Mouse (Mus musculus) liver, adult 2 months (tissue): ENCODE data around the gene Tsc2. TPM values are rescaled to one million over a fixed set of nuclear protein-coding genes. Genes with fewer than 3 reads are reported as not detected.
A peak's percentile ranks its signal among the peaks of the same experiment; 100 is the strongest.

Source experiments
- DNase-seq: peaks from one replicate; pipeline ENCODE4 v3.0.0-alpha.2; 2011; ENCODE audit warnings: low read depth, low spot score; ENCODE audit errors: extremely low read depth
- H3K27ac ChIP-seq: fragments of 200-500 bp; replicated peaks from 2 replicates; pipeline ENCODE4 v1.5.1; 2012; ENCODE audit warnings: low read depth, mild to moderate bottlenecking, control low read depth, inconsistent platforms, low read length; ENCODE audit not compliant: insufficient read depth
- H3K27me3 ChIP-seq: fragments of 200-500 bp; 2 replicates; pipeline ENCODE4 v1.6.1; 2012; ENCODE audit warnings: mild to moderate bottlenecking, moderate library complexity, low read length, inconsistent platforms; ENCODE audit not compliant: control insufficient read depth, insufficient read depth
- H3K36me3 ChIP-seq: fragments of 200-500 bp; 2 replicates; pipeline ENCODE4 v1.6.1; 2012; ENCODE audit warnings: low read length, inconsistent platforms; ENCODE audit not compliant: control insufficient read depth, insufficient read depth
- H3K4me1 ChIP-seq: fragments of 200-500 bp; 2 replicates; pipeline ENCODE4 v1.6.1; 2011; ENCODE audit warnings: low read length; ENCODE audit not compliant: control insufficient read depth, insufficient read depth
- H3K4me3 ChIP-seq: fragments of 200-500 bp; 2 replicates; pipeline ENCODE4 v1.5.1; 2011; ENCODE audit warnings: low read depth, mild to moderate bottlenecking, control low read depth, low read length, moderate library complexity; ENCODE audit not compliant: insufficient read depth
- H3K79me2 ChIP-seq: fragments of 200-500 bp; 2 replicates; pipeline ENCODE4 v1.6.1; 2012; ENCODE audit warnings: inconsistent platforms, mild to moderate bottlenecking, low read length, moderate library complexity; ENCODE audit not compliant: control insufficient read depth, insufficient read depth
- H3K9ac ChIP-seq: fragments of 200-500 bp; 2 replicates; pipeline ENCODE4 v1.6.1; 2012; ENCODE audit warnings: low read depth, mild to moderate bottlenecking, control low read depth, inconsistent platforms, low read length
- CTCF ChIP-seq: fragments of 200-500 bp; IDR thresholded peaks from 2 replicates; pipeline ENCODE4 v1.5.1; 2011; ENCODE audit warnings: low read depth, low read length, control low read depth
- POLR2A ChIP-seq: fragments of 200-500 bp; IDR thresholded peaks from 2 replicates; pipeline ENCODE4 v1.6.1; 2011; ENCODE audit warnings: low read length, control low read depth; ENCODE audit not compliant: insufficient read depth; ENCODE audit errors: extremely low read depth
- WGBS: fragments of 180-500 bp; shearing (Covaris S2); methylation state at CpG from one replicate; pipeline ENCODE4 v1.1.7; 2018; 5-methylcytosine and 5-hydroxymethylcytosine counted together
- polyA plus RNA-seq: library from polyadenylated mRNA; depleted of rRNA; stranded (reverse); fragments of >200 nt; gene quantifications from 2 replicates; pipeline ENCODE4 v1.2.3, GENCODE M21; 2012
- total RNA-seq: library from RNA; depleted of rRNA; stranded (reverse); fragments of >200 nt; gene quantifications from 2 replicates; pipeline ENCODE4 v1.2.3, GENCODE M21; 2014

Tsc2 gene
- total and polyA plus RNA-seq, 2 experiments: 19.5 to 79.3 TPM

GRCm38 (mm10) chr17:24658017-24658758, 25.8 kb upstream of the Tsc2 start, which contains the start of gene Npw:
Gene Npw, minus strand, starts transcription at chr17:24658457.
- DNase-seq: no peak
- 11% methylated on average over 47 of the region's 47 CpGs for WGBS
- H3K9ac ChIP-seq: peak within 1 kb of the TSS; percentile 26; the same call in 1 of the 2 replicates
- no peak within 1 kb of the TSS for H3K27ac ChIP-seq
- H3K79me2 ChIP-seq: no peaks in the 10 kb centered on the region
- H3K36me3 ChIP-seq: no peaks in the 10 kb centered on the region
- H3K4me3 ChIP-seq: peak within 1 kb of the TSS; percentile 8; the same call in 1 of the 2 replicates
- TF ChIP-seq CTCF (no peak), POLR2A (no peak)
- H3K27me3 ChIP-seq: peaks cover 5% of the 10 kb centered on the region
- peaks cover 7% of the 10 kb centered on the region for H3K4me1 ChIP-seq

- H3K4me3 ChIP-seq: no peak overlapping the region
- H3K27me3 ChIP-seq: peaks cover 5% of the 10 kb centered on the region
- H3K36me3 ChIP-seq: no peaks in the 10 kb centered on the region
- H3K27ac ChIP-seq: no peak overlapping the region
- 66% methylated on average over 4 of the region's 4 CpGs for WGBS
- peaks cover 14% of the 10 kb centered on the region for H3K4me1 ChIP-seq
- H3K9ac ChIP-seq: no peak overlapping the region
- DNase-seq: no peak
- peaks cover under 1% of the 10 kb centered on the region; the same call in 1 of the 2 replicates for H3K79me2 ChIP-seq
- TF ChIP-seq POLR2A (no peak), CTCF (no peak)
Observed at GRCm38 (mm10) chr17:24654969-24655368, 22.5 kb upstream of the Tsc2 start.

GRCm38 (mm10) chr17:24653967-24654710, 21.7 kb upstream of the Tsc2 start:
- Histone ChIP-seq H3K36me3 (no peaks in the 10 kb centered on the region), H3K79me2 (peaks cover 7% of the 10 kb centered on the region; the same call in 1 of the 2 replicates), H3K27ac (no peak overlapping the region; the same call in 1 of the 2 replicates), H3K4me3 (no peak overlapping the region), H3K4me1 (peaks cover 14% of the 10 kb centered on the region), H3K9ac (peak overlapping the region; percentile 29; the same call in 1 of the 2 replicates), H3K27me3 (peaks cover 5% of the 10 kb centered on the region)
- peak; percentile 96 for TF ChIP-seq CTCF
- no peak for TF ChIP-seq POLR2A
- peak; percentile 87 for DNase-seq
- WGBS: 8% methylated on average over 19 of the region's 19 CpGs

GRCm38 (mm10) chr17:24651835-24652234, 19.4 kb upstream of the Tsc2 start:
- Histone ChIP-seq H3K36me3 (no peaks in the 10 kb centered on the region), H3K4me1 (peaks cover 10% of the 10 kb centered on the region), H3K79me2 (peaks cover 10% of the 10 kb centered on the region; the same call in 1 of the 2 replicates), H3K27ac (no peak overlapping the region), H3K4me3 (no peak overlapping the region), H3K27me3 (no peaks in the 10 kb centered on the region), H3K9ac (no peak overlapping the region)
- TF ChIP-seq CTCF: no peak
- no peak for DNase-seq
- 78% methylated on average over 3 of the region's 3 CpGs for WGBS

- Histone ChIP-seq H3K4me1 (peaks cover 10% of the 10 kb centered on the region), H3K9ac (peak overlapping the region; percentile 80; the same call in 1 of the 2 replicates), H3K36me3 (no peaks in the 10 kb centered on the region), H3K4me3 (no peak overlapping the region), H3K27ac (peak overlapping the region; percentile 71), H3K27me3 (no peaks in the 10 kb centered on the region), H3K79me2 (peaks cover 10% of the 10 kb centered on the region; the same call in 1 of the 2 replicates)
- 12% methylated on average over 4 of the region's 4 CpGs for WGBS
- no peak for TF ChIP-seq POLR2A
- no peak for TF ChIP-seq CTCF
- DNase-seq: peak; percentile 64
Observed at GRCm38 (mm10) chr17:24650766-24651165, 18.3 kb upstream of the Tsc2 start.
